Mouse (Mus musculus): ENCODE data around the gene Anxa8. TPM values are rescaled to one million over a fixed set of nuclear protein-coding genes. Genes with fewer than 3 reads are reported as not detected.

Gene Anxa8
- total and polyA plus RNA-seq, 2 experiments from 2014 or later: 0.90 TPM; not detected in 1

DNA sequence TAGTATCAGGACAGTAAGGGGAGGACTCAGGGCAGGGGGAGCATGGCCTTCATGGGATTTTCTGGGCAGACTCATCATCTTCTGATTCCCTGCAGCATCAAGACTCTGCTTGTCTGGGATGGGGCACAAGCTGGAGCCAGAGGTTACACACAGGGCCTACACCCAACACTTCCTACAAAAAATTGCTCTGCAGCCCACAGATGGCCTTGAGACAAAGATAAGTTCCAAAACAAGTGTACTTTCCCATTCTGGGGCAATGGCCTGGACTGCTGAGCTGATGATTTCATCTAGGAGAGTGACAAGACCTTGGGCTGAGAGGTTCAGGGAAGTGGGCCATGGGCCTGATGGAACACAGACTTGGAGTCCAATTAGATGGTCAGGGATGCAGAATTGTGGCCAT is 49.6 kb downstream of the Anxa8 start:
- Histone ChIP-seq H3K9ac (replicated peaks; ENCODE audit: low read length) (no peak overlapping the region), H3K4me3 (ENCODE audit: low read length) (no peak overlapping the region), H3K27ac (no peak overlapping the region), H3K36me3 (ENCODE audit: insufficient read depth, low read length) (no peaks in the 10 kb centered on the region), H3K9me3 (ENCODE audit: low read length) (no peaks in the 10 kb centered on the region), H3K4me2 (ENCODE audit: low read depth, low read length) (no peak overlapping the region), H3K27me3 (ENCODE audit: insufficient read depth, low read length) (no peaks in the 10 kb centered on the region), H3K4me1 (ENCODE audit: insufficient read depth, low read length) (0 out of 2 replicates have a peak, but pooled peaks cover 7% of the 10 kb centered on the region)
- no peak for ATAC-seq
- TF ChIP-seq CTCF (IDR thresholded peaks at IDR 0.05; ENCODE audit: low read depth): no peak
- DNase-seq (ENCODE audit: low spot score): no peak

DNA sequence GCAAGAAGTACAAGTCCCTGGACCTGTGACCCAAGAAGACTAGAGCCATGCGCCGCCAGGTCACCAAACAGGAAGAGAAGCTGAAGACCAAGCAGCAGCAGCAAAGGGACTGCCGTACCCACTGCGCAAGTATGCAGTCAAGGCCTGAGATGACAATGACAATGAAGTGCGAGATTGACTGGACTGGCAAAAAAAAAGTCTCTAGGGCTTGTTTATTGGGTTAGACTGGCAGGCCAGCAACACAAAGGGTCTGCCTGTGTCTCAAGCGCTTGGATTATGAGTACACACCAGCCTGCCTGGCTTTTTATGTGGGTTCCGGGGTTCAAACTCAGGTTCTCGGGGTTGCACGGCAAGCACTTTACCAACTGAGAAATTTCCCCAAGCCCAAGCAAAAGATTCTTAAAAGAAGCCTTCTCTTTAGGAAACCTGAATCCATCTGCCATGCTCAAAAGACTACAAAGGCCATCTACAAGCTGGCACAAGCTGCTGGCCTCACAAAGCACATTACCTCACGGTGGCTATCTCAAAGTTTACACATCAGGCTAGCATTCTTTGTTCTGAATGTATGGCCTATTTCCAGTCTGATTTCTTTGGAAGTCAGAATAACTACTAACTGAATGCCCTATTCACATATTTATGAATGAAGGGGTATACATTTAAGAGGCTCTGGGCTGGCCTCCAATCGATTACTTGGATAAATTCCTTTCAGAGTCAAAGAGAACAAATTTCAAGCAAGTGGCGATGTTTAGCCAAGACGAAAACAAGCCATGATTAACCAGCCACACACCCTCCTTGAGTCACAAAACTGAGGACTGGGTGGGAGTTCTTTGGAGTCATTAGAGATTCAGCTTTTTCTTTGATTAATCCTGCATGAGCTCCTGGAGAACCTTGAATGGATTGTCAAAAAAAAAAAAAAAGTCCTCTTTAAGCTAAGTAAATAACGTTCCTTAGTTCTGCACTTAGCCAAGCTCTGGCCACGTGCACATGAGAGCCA is 54.2 kb downstream of the Anxa8 start:
- WGBS: 71% methylated on average over 15 of the region's 15 CpGs
- no peaks in the 10 kb centered on the region for H3K27me3 ChIP-seq (ENCODE audit: insufficient read depth, low read length)
- H3K4me1 ChIP-seq (ENCODE audit: insufficient read depth, low read length): no peaks in the 10 kb centered on the region
- no peak overlapping the region for H3K4me2 ChIP-seq (ENCODE audit: low read depth, low read length)
- H3K36me3 ChIP-seq (ENCODE audit: insufficient read depth, low read length): no peaks in the 10 kb centered on the region
- ATAC-seq (no peak), DNase-seq (ENCODE audit: low spot score) (no peak)
- H3K4me3 ChIP-seq (ENCODE audit: low read length): no peak overlapping the region
- no peak overlapping the region for H3K9ac ChIP-seq (replicated peaks; ENCODE audit: low read length)
- no peak for TF ChIP-seq CTCF (IDR thresholded peaks at IDR 0.05; ENCODE audit: low read depth)
- no peak overlapping the region for H3K27ac ChIP-seq
- no peaks in the 10 kb centered on the region for H3K9me3 ChIP-seq (ENCODE audit: low read length)

DNA sequence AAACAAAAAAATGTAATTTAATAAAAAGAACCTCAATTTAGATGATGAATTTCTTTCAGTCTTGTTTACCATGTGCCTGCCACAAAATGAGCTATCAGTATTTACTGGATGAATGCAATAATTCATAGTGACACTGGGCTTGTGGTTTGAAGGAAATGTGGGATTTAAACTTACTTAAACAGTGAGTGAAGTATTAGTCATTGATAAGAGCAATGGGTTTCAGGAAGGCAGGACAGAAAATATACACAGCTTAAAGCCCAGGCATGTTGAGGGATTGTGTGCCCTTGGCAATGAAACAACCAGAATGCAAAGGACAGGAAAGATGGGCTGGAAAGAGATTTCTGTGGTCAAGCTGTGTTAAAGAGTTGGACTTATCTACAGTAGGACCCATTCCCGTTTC is 56.5 kb downstream of the Anxa8 start:
- Histone ChIP-seq H3K4me2 (ENCODE audit: low read depth, low read length) (no peak overlapping the region), H3K36me3 (ENCODE audit: insufficient read depth, low read length) (no peaks in the 10 kb centered on the region), H3K9me3 (ENCODE audit: low read length) (no peaks in the 10 kb centered on the region), H3K27me3 (ENCODE audit: insufficient read depth, low read length) (no peaks in the 10 kb centered on the region), H3K4me1 (ENCODE audit: insufficient read depth, low read length) (no peaks in the 10 kb centered on the region), H3K4me3 (ENCODE audit: low read length) (no peak overlapping the region), H3K9ac (replicated peaks; ENCODE audit: low read length) (no peak overlapping the region), H3K27ac (no peak overlapping the region)
- 92% methylated on average over 1 of the region's 1 CpGs for WGBS
- DNase-seq (ENCODE audit: low spot score) (no peak), ATAC-seq (no peak)
- TF ChIP-seq CTCF (IDR thresholded peaks at IDR 0.05; ENCODE audit: low read depth): no peak

DNA sequence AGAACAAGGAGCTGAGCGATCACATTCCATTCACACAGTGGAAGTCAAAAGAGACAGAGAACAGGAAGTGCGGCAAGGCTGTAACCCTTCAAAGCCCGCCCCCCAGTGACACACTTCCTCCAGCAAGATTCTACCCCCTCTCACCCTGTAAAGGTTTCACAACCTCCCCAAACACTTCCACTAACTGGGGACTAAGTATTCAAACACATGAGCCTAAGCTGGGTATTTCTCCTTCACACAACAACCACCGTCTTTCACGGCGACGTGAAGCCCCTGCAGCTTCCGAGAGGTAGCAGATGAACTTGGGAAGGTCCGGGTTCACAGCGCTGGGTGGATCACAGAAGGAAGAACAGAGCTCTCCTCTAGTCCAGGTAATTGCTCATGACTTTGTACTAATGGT is 57.1 kb downstream of the Anxa8 start:
- 91% methylated on average over 10 of the region's 10 CpGs for WGBS

More for the DNA sequence above, 57.1 kb downstream of the Anxa8 start:
- TF ChIP-seq CTCF (IDR thresholded peaks at IDR 0.05; ENCODE audit: low read depth): no peak
- H3K9ac ChIP-seq (replicated peaks; ENCODE audit: low read length): no peak overlapping the region
- no peak overlapping the region for H3K4me3 ChIP-seq (ENCODE audit: low read length)
- DNase-seq (ENCODE audit: low spot score) (no peak), ATAC-seq (no peak)
- no peaks in the 10 kb centered on the region for H3K9me3 ChIP-seq (ENCODE audit: low read length)
- no peak overlapping the region for H3K27ac ChIP-seq
- H3K27me3 ChIP-seq (ENCODE audit: insufficient read depth, low read length): no peaks in the 10 kb centered on the region
- H3K4me2 ChIP-seq (ENCODE audit: low read depth, low read length): no peak overlapping the region
- H3K4me1 ChIP-seq (ENCODE audit: insufficient read depth, low read length): no peaks in the 10 kb centered on the region
- no peaks in the 10 kb centered on the region for H3K36me3 ChIP-seq (ENCODE audit: insufficient read depth, low read length)

Other genes starting within 250 kb of the Anxa8 start
- 31.0 and 32.9 TPM in 2 replicates for gene Gdf10, start 162.4 kb upstream of the Anxa8 start, total RNA-seq (2014; rRNA removed)
- 27.3 and 30.3 TPM in 2 replicates for gene Gdf10, start 162.4 kb upstream of the Anxa8 start, polyA plus RNA-seq (2015; fragmentation: Nextera tagmentation; extraction: Ambion mirVana)
- 0.37 and 0.40 TPM in 2 replicates for gene Gdf2, start 144.9 kb upstream of the Anxa8 start, total RNA-seq (2014; rRNA removed)
- gene Gdf2, start 144.9 kb upstream of the Anxa8 start, polyA plus RNA-seq (2015; fragmentation: Nextera tagmentation; extraction: Ambion mirVana): 0.06 TPM in 1 of 2 replicates, not detected in the other
- gene Rbp3, start 132.0 kb upstream of the Anxa8 start, total RNA-seq (2014; rRNA removed): 1.2 and 1.4 TPM in 2 replicates
- 0.58 and 0.71 TPM in 2 replicates for gene Rbp3, start 132.0 kb upstream of the Anxa8 start, polyA plus RNA-seq (2015; fragmentation: Nextera tagmentation; extraction: Ambion mirVana)
- 6.5 and 7.7 TPM in 2 replicates for gene Zfp488, start 107.2 kb upstream of the Anxa8 start, total RNA-seq (2014; rRNA removed)
- 1.9 TPM in 2 replicates for gene Zfp488, start 107.2 kb upstream of the Anxa8 start, polyA plus RNA-seq (2015; fragmentation: Nextera tagmentation; extraction: Ambion mirVana)
- not detected in 2 replicates for gene Gm30083, start 70.8 kb upstream of the Anxa8 start, total RNA-seq (2014; rRNA removed)
- gene Gm30083, start 70.8 kb upstream of the Anxa8 start, polyA plus RNA-seq (2015; fragmentation: Nextera tagmentation; extraction: Ambion mirVana): not detected in 2 replicates
- gene Gm5460, start 69.2 kb upstream of the Anxa8 start, total RNA-seq (2014; rRNA removed): not detected in 2 replicates
- not detected in 2 replicates for gene Gm5460, start 69.2 kb upstream of the Anxa8 start, polyA plus RNA-seq (2015; fragmentation: Nextera tagmentation; extraction: Ambion mirVana)
- gene Antxrl, start 33.3 kb upstream of the Anxa8 start, total RNA-seq (2014; rRNA removed): not detected in 2 replicates
- gene Antxrl, start 33.3 kb upstream of the Anxa8 start, polyA plus RNA-seq (2015; fragmentation: Nextera tagmentation; extraction: Ambion mirVana): not detected in 2 replicates
- gene A630023A22Rik, start 16.8 kb downstream of the Anxa8 start, total RNA-seq (2014; rRNA removed): 2.2 TPM in 1 of 2 replicates, not detected in the other
- not detected in 2 replicates for gene A630023A22Rik, start 16.8 kb downstream of the Anxa8 start, polyA plus RNA-seq (2015; fragmentation: Nextera tagmentation; extraction: Ambion mirVana)
- 0.21 and 0.25 TPM in 2 replicates for gene Npy4r, start 66.5 kb downstream of the Anxa8 start, total RNA-seq (2014; rRNA removed)
- 0.11 and 0.24 TPM in 2 replicates for gene Npy4r, start 66.5 kb downstream of the Anxa8 start, polyA plus RNA-seq (2015; fragmentation: Nextera tagmentation; extraction: Ambion mirVana)
- gene Gprin2, start 115.7 kb downstream of the Anxa8 start, total RNA-seq (2014; rRNA removed): 31.7 and 33.6 TPM in 2 replicates
- gene Gprin2, start 115.7 kb downstream of the Anxa8 start, polyA plus RNA-seq (2015; fragmentation: Nextera tagmentation; extraction: Ambion mirVana): 4.3 and 8.1 TPM in 2 replicates
- 0.63 and 2.1 TPM in 2 replicates for gene Syt15, start 133.6 kb downstream of the Anxa8 start, total RNA-seq (2014; rRNA removed)
- gene Syt15, start 133.6 kb downstream of the Anxa8 start, polyA plus RNA-seq (2015; fragmentation: Nextera tagmentation; extraction: Ambion mirVana): 0.83 and 1.1 TPM in 2 replicates
- 4.0 and 5.8 TPM in 2 replicates for gene Shld2, start 224.5 kb downstream of the Anxa8 start, total RNA-seq (2014; rRNA removed)
- gene Shld2, start 224.5 kb downstream of the Anxa8 start, polyA plus RNA-seq (2015; fragmentation: Nextera tagmentation; extraction: Ambion mirVana): 9.2 and 11.4 TPM in 2 replicates
- 243 and 272 TPM in 2 replicates for gene Glud1, start 224.7 kb downstream of the Anxa8 start, total RNA-seq (2014; rRNA removed)
- gene Glud1, start 224.7 kb downstream of the Anxa8 start, polyA plus RNA-seq (2015; fragmentation: Nextera tagmentation; extraction: Ambion mirVana): 143 and 153 TPM in 2 replicates

All from hindbrain, postnatal 0 days (tissue).